9 mouse cellular contexts compared by ENCODE assay signal in genomic region chr16:11109198-11109740, GRCm38 (mm10). TPM values are rescaled to one million over a fixed set of nuclear protein-coding genes. Genes with fewer than 3 reads are reported as not detected.
A peak's percentile ranks its signal among the peaks of the same experiment; 100 is the strongest.
DNase-seq lines count a peak whose midpoint lies in the region; TF ChIP-seq lines count a peak whose summit lies in the region.
"Had no signal": no experiment of that assay in that cellular context is flagged by ENCODE, and none has a peak within 500 bp of the region (broad histone marks: within the 10 kb centered on the region; RNA-seq: fewer than 3 reads in every experiment).

No protein-coding gene starts in this region.

- intact Hi-C loops in gastrocnemius, postnatal 36 days (cut with DNase I), result loop anchor here (2.0 to 5.0 kb wide), 2 partner anchors 72 to 237 kb away; no protein-coding TSS in a partner anchor

- peak; percentile 88 for TF ChIP-seq CTCF in layer of hippocampus, adult 2 months (conservative IDR thresholded peaks at IDR 0.05)

- no peak overlapping the region for H3K27ac ChIP-seq in layer of hippocampus, adult 2 months
- H3K27ac ChIP-seq: liver, embryonic 15.5 days had no signal

- H3K4me3 ChIP-seq in layer of hippocampus, adult 2 months, result no peak overlapping the region
- H3K4me3 ChIP-seq: liver, embryonic 15.5 days had no signal

- DNase-seq in cerebellum, adult 8-10 months, result peak; percentile 20
- no peak for DNase-seq in cerebellum, postnatal 36 days
- peak in 1 of 2 experiments; percentile 28 for DNase-seq in layer of hippocampus, adult 2 months (ENCODE audit: low spot score in 2 of 2)
- DNase-seq in layer of hippocampus, postnatal 14 days (ENCODE audit: low spot score in 2 of 2), result no peak
- DNase-seq in CD4-positive helper T cell, adult 2 months (ENCODE audit: low read depth, low spot score), result peak; percentile 27
- DNase-seq in embryo, embryonic 10.5 days (ENCODE audit: low spot score), result peak; percentile 66
- DNase-seq in gastrocnemius, postnatal 36 days, result no peak
- DNase-seq in gastrocnemius, adult 8-10 months (ENCODE audit: low spot score in 2 of 2), result no peak

RNA-seq across cellular contexts. Expression of gene Txndc11, which starts 25.2 kb away (rescaled TPM):
- 10 to 100 TPM; 30.5 to 31.5 TPM for total RNA-seq in layer of hippocampus, adult 2 months (2021)
- 10 to 100 TPM; 31.3 to 37.4 TPM for total RNA-seq in layer of hippocampus, postnatal 14 days (2021)
- 1 to 10 TPM; 7.6 to 8.6 TPM for total RNA-seq in gastrocnemius, postnatal 36 days (2021)
- total RNA-seq in gastrocnemius, adult 8-10 months (2022), result 1 to 10 TPM; 4.6 to 8.5 (median 7.0) TPM

RNA-seq across cellular contexts. Expression of gene Litaf, which starts 43.3 kb away (rescaled TPM):
- total RNA-seq in layer of hippocampus, adult 2 months (2021), result 10 to 100 TPM; 14.1 to 14.5 TPM
- total RNA-seq in layer of hippocampus, postnatal 14 days (2021), result 10 to 100 TPM; 12.2 to 15.0 TPM
- total RNA-seq in gastrocnemius, postnatal 36 days (2021), result 1 to 10 TPM; 7.4 to 8.8 TPM
- total RNA-seq in gastrocnemius, adult 8-10 months (2022), result 1 to 10 TPM; 2.5 to 3.9 (median 3.3) TPM

RNA-seq across cellular contexts. Expression of gene Snn, which starts 48.5 kb away (rescaled TPM):
- 100 to 1,000 TPM; 171 TPM for total RNA-seq in layer of hippocampus, adult 2 months (2021)
- total RNA-seq in layer of hippocampus, postnatal 14 days (2021), result 100 to 1,000 TPM; 219 to 230 TPM
- total RNA-seq in gastrocnemius, postnatal 36 days (2021), result 1 to 10 TPM; 3.1 to 3.7 TPM
- 1 to 10 TPM; 2.3 to 3.7 (median 3.1) TPM for total RNA-seq in gastrocnemius, adult 8-10 months (2022)

Comparison
In these comparisons a context has a peak if more than half of its experiments do, and no peak if none do; other contexts are left out.
1. DNase-seq: peak in cerebellum, adult 8-10 months (single experiment), CD4-positive helper T cell, adult 2 months (single experiment) and embryo, embryonic 10.5 days (single experiment); none in cerebellum, postnatal 36 days (0 of 2), layer of hippocampus, postnatal 14 days (0 of 2), gastrocnemius, postnatal 36 days (0 of 2) and gastrocnemius, adult 8-10 months (0 of 2).
2. RNA of gene Snn, which starts 48.5 kb away (total RNA-seq): 219 to 230 TPM in layer of hippocampus, postnatal 14 days and 171 TPM in layer of hippocampus, adult 2 months; 3.1 to 3.7 TPM in gastrocnemius, postnatal 36 days and 2.3 to 3.7 TPM in gastrocnemius, adult 8-10 months; every median in the first group is over 10 times any median in the second.